Mouse (Mus musculus) layer of hippocampus, postnatal 25 days (tissue): ENCODE measurements around the gene Ass1. TPM values are rescaled to one million over a fixed set of nuclear protein-coding genes. Genes with fewer than 3 reads are reported as not detected.

Source experiments
- DNase-seq, 2 experiments: peaks; one replicate each; pipeline ENCODE4 v3.0.0; 2022; ENCODE audit warnings: mixed read lengths in 2 of 2, low spot score in 1 of 2; ENCODE audit errors: extremely low spot score in 1 of 2
- total RNA-seq, 2 experiments: library from RNA; stranded (reverse); gene quantifications; 2 replicates each; pipeline ENCODE4 v1.2.3; 2021

Ass1 gene
- total RNA-seq, 2 experiments from 2014 or later = 17.7 to 20.8 TPM

GRCm38 (mm10) chr2:31455418-31455817 lies 14.6 kb upstream of the Ass1 start:
- no peak for DNase-seq

DNA sequence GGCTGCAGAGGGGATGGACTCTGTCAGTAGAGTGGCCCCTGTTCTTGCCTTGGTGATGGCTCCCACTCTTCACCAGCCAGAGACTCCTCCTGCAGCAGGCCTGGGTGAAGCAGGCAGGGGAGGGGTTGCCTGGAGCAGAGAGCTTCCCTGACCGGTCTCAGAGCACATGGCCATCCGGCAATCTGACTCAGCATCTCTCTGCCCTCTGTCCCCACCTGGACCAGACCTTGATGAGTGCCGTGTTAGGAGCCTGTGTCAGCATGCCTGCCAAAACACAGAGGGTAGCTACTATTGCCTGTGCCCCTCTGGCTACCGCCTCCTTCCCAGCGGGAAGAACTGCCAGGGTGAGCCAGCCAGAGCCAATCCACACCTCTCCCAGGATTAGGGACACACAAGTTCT lies 11.5 kb upstream of the Ass1 start:
- DNase-seq = no peak

- DNase-seq = no peak
These were observed 10.7 kb upstream of the Ass1 start for GRCm38 (mm10) chr2:31458989-31459936.

DNA sequence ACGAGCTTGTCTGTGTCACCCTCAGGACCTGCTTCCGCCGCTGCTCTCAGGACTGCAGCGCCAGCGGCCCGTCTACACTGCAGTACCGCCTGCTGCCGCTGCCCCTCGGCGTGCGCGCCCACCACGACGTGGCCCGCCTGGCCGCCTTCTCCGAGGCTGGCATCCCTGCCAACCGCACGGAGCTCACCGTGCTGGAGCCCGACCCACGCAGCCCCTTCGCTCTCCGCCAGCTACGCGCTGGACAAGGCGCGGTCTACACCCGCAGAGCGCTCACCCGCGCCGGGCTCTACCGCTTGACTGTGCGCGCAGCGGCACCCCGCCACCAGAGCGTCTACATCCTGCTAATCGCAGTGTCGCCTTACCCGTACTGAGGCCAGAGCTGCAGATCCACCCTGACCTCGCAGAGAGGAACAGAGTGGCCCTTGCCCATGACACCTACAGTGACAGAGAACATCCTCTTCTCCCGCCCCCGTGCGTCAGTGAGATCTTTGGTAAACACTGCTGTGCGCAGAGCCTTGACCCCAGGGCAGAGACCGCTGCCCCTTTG lies 9.9 kb upstream of the Ass1 start:
- no peak for DNase-seq

DNA sequence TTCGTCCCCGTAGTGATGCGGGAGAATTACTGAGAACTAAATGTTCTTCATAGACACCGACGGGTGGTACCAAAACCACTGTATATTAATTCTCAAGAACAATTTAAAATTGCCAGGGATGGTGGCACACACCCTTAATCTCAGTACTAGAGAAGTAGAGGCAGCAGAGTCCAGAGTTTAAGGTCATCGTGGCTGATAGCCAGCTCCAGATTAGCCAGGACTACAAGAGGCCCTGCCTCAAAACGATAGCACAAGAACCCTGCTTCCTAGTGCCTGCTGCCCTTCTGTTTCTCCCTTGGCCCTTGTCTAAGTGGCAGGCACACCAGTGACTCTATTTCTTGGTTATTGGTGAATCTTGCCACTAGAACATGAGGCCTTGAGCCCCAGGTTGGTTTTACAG lies 9.1 kb upstream of the Ass1 start:
- no peak for DNase-seq

- DNase-seq = no peak
These were observed 8.0 kb upstream of the Ass1 start for GRCm38 (mm10) chr2:31462051-31462450.

- DNase-seq = no peak
These were observed 6.8 kb upstream of the Ass1 start for GRCm38 (mm10) chr2:31463253-31463652.

GRCm38 (mm10) chr2:31463696-31464528 lies 6.1 kb upstream of the Ass1 start:
- DNase-seq = no peak

DNA sequence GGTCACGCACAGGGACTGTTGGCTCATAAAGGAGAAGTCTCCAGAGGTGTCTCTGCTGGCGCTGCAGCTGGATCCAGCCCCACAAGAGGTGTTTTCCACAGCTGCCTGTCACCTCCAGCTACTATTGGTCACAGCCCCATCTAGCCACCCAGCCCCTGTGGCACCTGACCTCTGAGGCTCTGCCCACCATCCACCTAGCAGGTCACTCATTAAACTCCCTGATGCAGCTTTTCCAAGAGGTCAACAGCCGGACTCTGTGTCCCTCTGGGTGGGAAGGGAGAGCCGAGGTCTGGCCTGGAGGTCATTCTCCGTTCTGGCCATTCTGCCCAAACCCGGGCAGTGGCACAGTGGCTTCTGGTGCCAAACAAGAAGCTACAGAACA lies 5.5 kb upstream of the Ass1 start:
- DNase-seq = no peak

DNA sequence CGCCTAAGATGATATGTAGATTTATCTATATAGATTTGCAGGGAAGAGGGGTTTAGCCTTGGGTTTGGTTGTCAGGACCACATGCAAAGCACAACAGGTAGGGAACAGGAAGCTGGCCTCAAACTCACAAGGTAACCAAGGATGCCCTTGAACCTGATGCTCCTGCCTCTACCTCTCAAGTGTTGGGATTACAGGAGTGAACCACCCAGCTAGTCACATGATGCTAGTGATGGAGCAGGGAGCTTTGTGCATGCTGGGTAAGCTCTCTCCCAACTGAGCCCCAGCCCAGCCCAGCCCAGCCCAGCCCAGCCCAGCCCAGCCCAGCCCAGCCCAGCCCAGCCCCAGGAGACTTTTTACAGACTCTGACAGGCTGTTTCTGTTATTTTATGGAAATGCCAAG lies 2.5 kb upstream of the Ass1 start:
- no peak for DNase-seq

- no peak for DNase-seq
These were observed 1.1 kb upstream of the Ass1 start for GRCm38 (mm10) chr2:31468857-31469256.

- DNase-seq = no peak
These were observed 527 bp upstream of the Ass1 start for GRCm38 (mm10) chr2:31469480-31469879.

GRCm38 (mm10) chr2:31470683-31471385 lies 827 bp downstream of the Ass1 start:
- DNase-seq = no peak

GRCm38 (mm10) chr2:31471611-31472010 lies 1.6 kb downstream of the Ass1 start:
- DNase-seq = no peak

DNA sequence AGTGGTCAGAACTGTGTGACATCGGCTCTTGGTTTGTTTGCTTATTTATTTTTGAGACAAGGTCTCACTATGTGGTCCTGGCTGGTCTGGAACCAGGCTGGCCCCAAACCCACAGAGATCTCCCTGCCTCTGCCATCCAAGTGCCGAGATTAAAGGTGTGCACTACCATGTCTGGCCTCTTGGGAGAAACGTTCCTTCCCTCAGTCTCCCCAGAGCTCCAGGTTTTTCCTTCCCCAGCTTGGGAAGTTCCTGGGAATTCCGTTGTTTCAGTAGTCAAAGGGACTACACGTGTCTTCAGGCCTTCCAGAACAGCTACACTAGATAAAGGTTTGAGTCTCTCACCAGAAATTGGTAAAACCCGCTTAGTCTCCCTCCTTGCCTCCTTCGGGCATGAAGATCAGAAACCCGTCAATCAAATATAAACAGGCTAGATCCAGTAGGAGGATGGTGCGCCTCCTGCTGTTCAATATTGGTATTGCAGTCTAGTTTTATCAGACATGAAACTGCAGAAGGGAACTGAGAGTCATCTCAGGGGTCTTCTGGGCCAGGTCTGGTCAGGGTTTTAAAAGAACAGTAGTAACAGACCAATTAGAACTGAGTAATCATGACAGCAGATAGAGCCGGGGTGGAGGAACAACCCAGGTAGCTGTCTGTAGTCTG lies 2.5 kb downstream of the Ass1 start:
- peak in 1 of 2 experiments; percentile 63 for DNase-seq

- DNase-seq = no peak
These were observed 3.9 kb downstream of the Ass1 start for GRCm38 (mm10) chr2:31473941-31474340.

DNA sequence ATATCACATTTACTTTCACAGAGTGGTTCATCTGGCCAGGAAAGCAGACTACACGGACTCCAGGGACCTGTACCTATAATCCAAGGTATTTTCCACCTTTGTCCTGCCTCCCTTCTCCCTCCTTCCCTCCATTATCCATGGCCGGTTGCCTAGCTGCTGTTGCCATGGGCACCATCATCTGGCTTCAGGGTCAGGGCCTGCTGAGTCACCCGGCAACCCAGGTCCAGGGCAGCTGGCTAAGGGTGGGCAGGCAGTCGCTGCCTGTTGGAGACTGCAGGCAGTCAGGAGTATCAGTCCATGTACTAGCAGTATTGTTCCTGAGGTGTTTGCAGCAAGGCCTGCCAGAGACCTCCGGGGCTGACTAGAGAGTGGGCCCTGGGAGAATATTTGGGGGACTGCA lies 4.7 kb downstream of the Ass1 start:
- no peak for DNase-seq

DNA sequence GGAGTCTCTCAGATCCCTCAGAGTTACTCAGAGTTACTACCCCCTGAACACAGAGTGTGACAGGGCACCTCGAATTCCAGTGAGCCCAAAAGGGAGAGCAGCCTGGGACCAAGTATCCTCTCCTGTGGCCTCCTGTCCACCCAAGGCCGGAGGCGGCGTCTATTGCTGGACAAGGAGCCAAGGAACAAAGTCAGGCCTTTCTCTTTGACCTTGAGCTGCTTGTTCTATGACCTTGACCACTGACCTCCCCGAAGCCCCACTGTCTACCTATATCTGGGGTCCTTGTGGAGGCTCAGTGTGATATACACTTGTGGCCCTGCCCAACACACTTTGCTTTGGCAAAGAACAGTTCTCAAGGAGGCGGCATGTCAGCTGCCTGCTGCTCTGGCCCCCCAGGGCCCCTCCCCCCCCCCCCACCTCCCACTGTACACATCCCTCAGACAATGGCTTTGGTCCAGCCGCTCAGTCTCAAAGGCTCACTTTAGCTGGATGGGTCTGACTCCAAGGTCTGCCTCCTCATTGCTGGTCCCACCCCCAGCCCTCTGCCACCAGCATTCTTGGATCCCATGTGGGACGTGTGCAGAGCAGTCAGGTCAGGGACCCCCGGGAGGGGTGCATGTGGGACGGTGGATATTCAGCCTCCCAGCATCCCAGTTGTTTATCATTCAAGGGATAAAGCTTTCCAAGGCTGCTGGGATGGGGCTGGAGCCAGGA lies 6.3 kb downstream of the Ass1 start:
- no peak for DNase-seq
